Mouse (Mus musculus) frontal cortex, adult 2 months (tissue): ENCODE measurements around the gene Gpr83. TPM values are rescaled to one million over a fixed set of nuclear protein-coding genes. Genes with fewer than 3 reads are reported as not detected.

Experiments
- DNase-seq, 2 experiments: peaks; one replicate each; pipeline ENCODE4 v3.0.0; 2022; ENCODE audit warnings: low spot score in 1 of 2; ENCODE audit errors: extremely low spot score in 1 of 2
- polyA plus RNA-seq: library from polyadenylated mRNA; depleted of rRNA; stranded (reverse); fragments of >200 nt; gene quantifications from 2 replicates; pipeline ENCODE4 v1.2.3, GENCODE M21; 2012; rRNA removed

The Gpr83 gene
- polyA plus RNA-seq: 14.6 and 17.6 TPM in 2 replicates

GRCm38 (mm10) chr9:14859868-14860639 lies at the start of gene Gpr83:
Gene Gpr83 (plus strand): TSS chr9:14860210.
- DNase-seq: peak; percentile 16 to 74

GRCm38 (mm10) chr9:14821396-14821795 lies 38.6 kb upstream of the Gpr83 start:
- DNase-seq: no peak

- no peak for DNase-seq
Observed at GRCm38 (mm10) chr9:14824840-14825239, 35.2 kb upstream of the Gpr83 start.

GRCm38 (mm10) chr9:14827875-14828274 lies 32.1 kb upstream of the Gpr83 start:
- DNase-seq: no peak

- no peak for DNase-seq
Observed at GRCm38 (mm10) chr9:14832046-14832445, 28.0 kb upstream of the Gpr83 start.

- DNase-seq: no peak
Observed at GRCm38 (mm10) chr9:14835335-14836075, 24.5 kb upstream of the Gpr83 start.

GRCm38 (mm10) chr9:14839527-14839926 lies 20.5 kb upstream of the Gpr83 start:
- DNase-seq: peak in 1 of 2 experiments; percentile 29

GRCm38 (mm10) chr9:14839970-14840369 lies 20.0 kb upstream of the Gpr83 start:
- DNase-seq: no peak

GRCm38 (mm10) chr9:14841878-14842761 lies 17.9 kb upstream of the Gpr83 start:
- no peak for DNase-seq

- no peak for DNase-seq
Observed at GRCm38 (mm10) chr9:14843311-14843857, 16.6 kb upstream of the Gpr83 start.

- no peak for DNase-seq
Observed at GRCm38 (mm10) chr9:14843901-14844300, 16.1 kb upstream of the Gpr83 start.

GRCm38 (mm10) chr9:14846428-14846827 lies 13.6 kb upstream of the Gpr83 start:
- DNase-seq: peak in 1 of 2 experiments; percentile 32

GRCm38 (mm10) chr9:14848267-14848935 lies 11.6 kb upstream of the Gpr83 start:
- DNase-seq: peak in 1 of 2 experiments; percentile 36

GRCm38 (mm10) chr9:14854585-14854984 lies 5.4 kb upstream of the Gpr83 start:
- DNase-seq: no peak

- DNase-seq: no peak
Observed at GRCm38 (mm10) chr9:14856922-14857654, 2.9 kb upstream of the Gpr83 start.

- DNase-seq: no peak
Observed at GRCm38 (mm10) chr9:14858170-14858706, 1.8 kb upstream of the Gpr83 start.

GRCm38 (mm10) chr9:14858782-14859181 lies 1.2 kb upstream of the Gpr83 start:
- no peak for DNase-seq

GRCm38 (mm10) chr9:14863126-14863525 lies 3.1 kb downstream of the Gpr83 start:
- no peak for DNase-seq

GRCm38 (mm10) chr9:14864726-14865125 lies 4.7 kb downstream of the Gpr83 start:
- no peak for DNase-seq
